In genomic region chr11:59891854-59892253, GRCm38 (mm10) we compare ENCODE assay signal across 20 mouse cellular contexts. TPM values are rescaled to one million over a fixed set of nuclear protein-coding genes. Genes with fewer than 3 reads are reported as not detected.
DNase-seq lines count a peak whose midpoint lies in the region; ATAC-seq and TF ChIP-seq lines count a peak whose summit lies in the region.
"Had no signal": no experiment of that assay in that cellular context is flagged by ENCODE, and none has a peak within 500 bp of the region (broad histone marks: within the 10 kb centered on the region; RNA-seq: fewer than 3 reads in every experiment).

No protein-coding gene starts in this region.

- no peaks in the 10 kb centered on the region for H3K27me3 ChIP-seq in heart, embryonic 10.5 days (ENCODE audit: insufficient read depth, poor library complexity, severe bottlenecking)
- H3K27me3 ChIP-seq in heart, embryonic 12.5 days (replicated peaks) = no peaks in the 10 kb centered on the region
- no peaks in the 10 kb centered on the region for H3K27me3 ChIP-seq in midbrain, embryonic 10.5 days (ENCODE audit: low read depth, poor library complexity, severe bottlenecking)
- no peaks in the 10 kb centered on the region for H3K27me3 ChIP-seq in midbrain, embryonic 11.5 days (ENCODE audit: control insufficient read depth, insufficient read depth, low read length)
- no peaks in the 10 kb centered on the region for H3K27me3 ChIP-seq in midbrain, postnatal 0 days (ENCODE audit: insufficient read depth, low read length)
- H3K27me3 ChIP-seq: forebrain, embryonic 15.5 days; limb, embryonic 15.5 days; Patski had no signal

- no peak for ATAC-seq in heart, embryonic 12.5 days (ENCODE audit: insufficient number of reproducible peaks, low FRiP score)
- no peak for ATAC-seq in midbrain, embryonic 11.5 days (ENCODE audit: low FRiP score)
- no peak for ATAC-seq in midbrain, postnatal 0 days (ENCODE audit: low FRiP score)
- ATAC-seq: forebrain, embryonic 15.5 days; lung, postnatal 0 days had no signal

- 68% methylated on average over 6 of the region's 6 CpGs for WGBS in heart, embryonic 10.5 days
- WGBS in heart, embryonic 12.5 days = 73% methylated on average over 6 of the region's 6 CpGs
- WGBS in midbrain, embryonic 10.5 days = 81% methylated on average over 6 of the region's 6 CpGs
- 83% methylated on average over 6 of the region's 6 CpGs for whole genome bisulfite sequencing in midbrain, embryonic 11.5 days
- WGBS in midbrain, postnatal 0 days = 55% methylated on average over 6 of the region's 6 CpGs

- no peak overlapping the region for H3K4me3 ChIP-seq in heart, embryonic 10.5 days
- no peak overlapping the region for H3K4me3 ChIP-seq in heart, embryonic 12.5 days
- H3K4me3 ChIP-seq in midbrain, embryonic 10.5 days = no peak overlapping the region; the same call in 1 of the 2 replicates
- H3K4me3 ChIP-seq in midbrain, embryonic 11.5 days (ENCODE audit: low read depth, low read length) = no peak overlapping the region
- H3K4me3 ChIP-seq in midbrain, postnatal 0 days (ENCODE audit: low read depth, low read length) = no peak overlapping the region
- H3K4me3 ChIP-seq: forebrain, embryonic 15.5 days; limb, embryonic 15.5 days; liver, embryonic 15.5 days had no signal

- no peak for DNase-seq in heart, embryonic 10.5 days (ENCODE audit: low spot score)
- DNase-seq in midbrain, embryonic 10.5 days (ENCODE audit: low spot score) = no peak
- no peak for DNase-seq in midbrain, embryonic 11.5 days (ENCODE audit: low spot score, missing footprints)
- peak; percentile 14 for DNase-seq in R1 (ENCODE audit: low read depth, low spot score)
- peak; percentile 66 for DNase-seq in midbrain, postnatal 0 days (ENCODE audit: low spot score)
- DNase-seq in frontal cortex, postnatal 36 days (ENCODE audit: low spot score in 2 of 2) = no peak
- DNase-seq in layer of hippocampus, postnatal 10 days (ENCODE audit: low spot score in 2 of 2) = no peak
- DNase-seq: cerebellum, adult 2 months; heart, postnatal 14 days; kidney, adult 9 months; kidney, postnatal 36 days; thymus, adult 18-20 months; thymus, postnatal 4 days had no signal

- no peak for TF ChIP-seq CTCF in midbrain, postnatal 0 days (IDR thresholded peaks at IDR 0.05)

- peaks cover 29% of the 10 kb centered on the region for H3K4me1 ChIP-seq in heart, embryonic 10.5 days
- peaks cover 20% of the 10 kb centered on the region for H3K4me1 ChIP-seq in heart, embryonic 12.5 days (replicated peaks)
- H3K4me1 ChIP-seq in midbrain, embryonic 10.5 days = peaks cover 24% of the 10 kb centered on the region
- H3K4me1 ChIP-seq in midbrain, embryonic 11.5 days (ENCODE audit: control insufficient read depth, insufficient read depth, low read length) = no peaks in the 10 kb centered on the region
- no peaks in the 10 kb centered on the region for H3K4me1 ChIP-seq in midbrain, postnatal 0 days (ENCODE audit: insufficient read depth, low read length)
- H3K4me1 ChIP-seq: forebrain, embryonic 15.5 days; limb, embryonic 15.5 days; liver, embryonic 15.5 days had no signal

- no peaks in the 10 kb centered on the region for H3K9me3 ChIP-seq in heart, embryonic 10.5 days
- H3K9me3 ChIP-seq in heart, embryonic 12.5 days (replicated peaks) = no peaks in the 10 kb centered on the region
- H3K9me3 ChIP-seq in midbrain, embryonic 10.5 days (replicated peaks) = no peaks in the 10 kb centered on the region
- H3K9me3 ChIP-seq in midbrain, embryonic 11.5 days (ENCODE audit: control insufficient read depth, low read length) = no peaks in the 10 kb centered on the region
- no peaks in the 10 kb centered on the region for H3K9me3 ChIP-seq in midbrain, postnatal 0 days (ENCODE audit: low read length)
- H3K9me3 ChIP-seq: forebrain, embryonic 15.5 days; limb, embryonic 15.5 days; liver, embryonic 15.5 days had no signal

- H3K27ac ChIP-seq in heart, embryonic 10.5 days = peak overlapping the region; percentile 29
- no peak overlapping the region for H3K27ac ChIP-seq in heart, embryonic 12.5 days (ENCODE audit: poor library complexity, severe bottlenecking)
- H3K27ac ChIP-seq in midbrain, embryonic 10.5 days (replicated peaks) = 0 out of 2 replicates have a peak overlapping the region, but pooled peaks have one; percentile 28
- no peak overlapping the region for H3K27ac ChIP-seq in midbrain, embryonic 11.5 days (ENCODE audit: low read depth, low read length)
- no peak overlapping the region; the same call in 1 of the 2 replicates for H3K27ac ChIP-seq in midbrain, postnatal 0 days (ENCODE audit: low read depth, low read length)
- H3K27ac ChIP-seq: forebrain, embryonic 15.5 days; limb, embryonic 15.5 days; liver, embryonic 15.5 days had no signal

- no peak overlapping the region for H3K4me2 ChIP-seq in heart, embryonic 12.5 days
- H3K4me2 ChIP-seq in midbrain, embryonic 11.5 days = no peak overlapping the region
- no peak overlapping the region for H3K4me2 ChIP-seq in midbrain, postnatal 0 days (ENCODE audit: low read depth, low read length, poor library complexity, severe bottlenecking)
- H3K4me2 ChIP-seq: forebrain, embryonic 15.5 days; heart, embryonic 11.5 days; limb, embryonic 15.5 days; liver, embryonic 15.5 days had no signal

- no peak overlapping the region for H3K9ac ChIP-seq in heart, embryonic 12.5 days
- no peak overlapping the region for H3K9ac ChIP-seq in midbrain, embryonic 11.5 days (ENCODE audit: low read length)
- no peak overlapping the region for H3K9ac ChIP-seq in midbrain, postnatal 0 days (replicated peaks; ENCODE audit: low read length, poor library complexity, severe bottlenecking)
- H3K9ac ChIP-seq: forebrain, embryonic 15.5 days; limb, embryonic 15.5 days; liver, embryonic 15.5 days had no signal

- H3K36me3 ChIP-seq in heart, embryonic 10.5 days = no peaks in the 10 kb centered on the region
- no peaks in the 10 kb centered on the region for H3K36me3 ChIP-seq in heart, embryonic 12.5 days
- no peaks in the 10 kb centered on the region for H3K36me3 ChIP-seq in midbrain, embryonic 10.5 days
- H3K36me3 ChIP-seq in midbrain, embryonic 11.5 days (ENCODE audit: control insufficient read depth, insufficient read depth, low read length) = no peaks in the 10 kb centered on the region
- H3K36me3 ChIP-seq in midbrain, postnatal 0 days (ENCODE audit: insufficient read depth, low read length) = no peaks in the 10 kb centered on the region
- H3K36me3 ChIP-seq: forebrain, embryonic 15.5 days; limb, embryonic 15.5 days; liver, embryonic 15.5 days had no signal

RNA-seq across cellular contexts. Expression of gene Cops3, which starts 52.2 kb away (rescaled TPM):
- 192 and 210 TPM in 2 replicates for polyA plus RNA-seq in heart, embryonic 10.5 days (2016; fragmentation: Nextera tagmentation; extraction: Ambion mirVana)
- 158 and 163 TPM in 2 replicates for polyA plus RNA-seq in heart, embryonic 12.5 days (2016; fragmentation: Nextera tagmentation; extraction: Ambion mirVana)
- polyA plus RNA-seq in midbrain, embryonic 10.5 days (2016; fragmentation: Nextera tagmentation; extraction: Ambion mirVana) = 249 and 250 TPM in 2 replicates
- 252 and 256 TPM in 2 replicates for polyA plus RNA-seq in midbrain, embryonic 11.5 days (2014; fragmentation: Nextera tagmentation; extraction: Ambion mirVana)
- 94.1 and 104 TPM in 2 replicates for total RNA-seq in midbrain, postnatal 0 days (2014; rRNA removed)
- 147 and 148 TPM in 2 replicates for polyA plus RNA-seq in midbrain, postnatal 0 days (2015; fragmentation: Nextera tagmentation; extraction: Ambion mirVana)
- total RNA-seq in layer of hippocampus, postnatal 10 days (2021) = 10 to 100 TPM; 72.1 to 76.4 TPM

RNA-seq across cellular contexts. Expression of gene Nt5m, which starts 52.6 kb away (rescaled TPM):
- 39.4 and 39.9 TPM in 2 replicates for polyA plus RNA-seq in heart, embryonic 10.5 days (2016; fragmentation: Nextera tagmentation; extraction: Ambion mirVana)
- 35.7 and 36.2 TPM in 2 replicates for polyA plus RNA-seq in heart, embryonic 12.5 days (2016; fragmentation: Nextera tagmentation; extraction: Ambion mirVana)
- polyA plus RNA-seq in midbrain, embryonic 10.5 days (2016; fragmentation: Nextera tagmentation; extraction: Ambion mirVana) = 40.9 and 44.4 TPM in 2 replicates
- 38.8 and 40.4 TPM in 2 replicates for polyA plus RNA-seq in midbrain, embryonic 11.5 days (2014; fragmentation: Nextera tagmentation; extraction: Ambion mirVana)
- 72.6 and 86.9 TPM in 2 replicates for total RNA-seq in midbrain, postnatal 0 days (2014; rRNA removed)
- polyA plus RNA-seq in midbrain, postnatal 0 days (2015; fragmentation: Nextera tagmentation; extraction: Ambion mirVana) = 92.2 and 99.1 TPM in 2 replicates
- 10 to 100 TPM; 50.3 to 53.9 TPM for total RNA-seq in layer of hippocampus, postnatal 10 days (2021)

RNA-seq across cellular contexts. Expression of gene Med9, which starts 56.2 kb away (rescaled TPM):
- polyA plus RNA-seq in heart, embryonic 10.5 days (2016; fragmentation: Nextera tagmentation; extraction: Ambion mirVana) = 51.8 and 55.6 TPM in 2 replicates
- polyA plus RNA-seq in heart, embryonic 12.5 days (2016; fragmentation: Nextera tagmentation; extraction: Ambion mirVana) = 46.5 and 48.2 TPM in 2 replicates
- polyA plus RNA-seq in midbrain, embryonic 10.5 days (2016; fragmentation: Nextera tagmentation; extraction: Ambion mirVana) = 51.2 and 55.9 TPM in 2 replicates
- polyA plus RNA-seq in midbrain, embryonic 11.5 days (2014; fragmentation: Nextera tagmentation; extraction: Ambion mirVana) = 43.3 and 49.3 TPM in 2 replicates
- total RNA-seq in midbrain, postnatal 0 days (2014; rRNA removed) = 26.3 and 28.7 TPM in 2 replicates
- polyA plus RNA-seq in midbrain, postnatal 0 days (2015; fragmentation: Nextera tagmentation; extraction: Ambion mirVana) = 32.0 and 34.8 TPM in 2 replicates
- total RNA-seq in layer of hippocampus, postnatal 10 days (2021) = 10 to 100 TPM; 25.0 to 28.3 TPM

Comparison
In these comparisons a context has a peak if more than half of its experiments do, and no peak if none do; other contexts are left out.
1. DNase-seq: peak in R1 (single experiment) and midbrain, postnatal 0 days (single experiment); none in heart, embryonic 10.5 days (single experiment), midbrain, embryonic 10.5 days (single experiment), midbrain, embryonic 11.5 days (single experiment), frontal cortex, postnatal 36 days (0 of 2) and layer of hippocampus, postnatal 10 days (0 of 2).
2. H3K27ac ChIP-seq: peak in heart, embryonic 10.5 days (single experiment) and midbrain, embryonic 10.5 days (single experiment); none in heart, embryonic 12.5 days (single experiment), midbrain, embryonic 11.5 days (single experiment) and midbrain, postnatal 0 days (single experiment).